Comparison of ENCODE assay signal across 7 mouse cellular contexts in genomic region chr7:141902269-141902729, GRCm38 (mm10). TPM values are rescaled to one million over a fixed set of nuclear protein-coding genes. Genes with fewer than 3 reads are reported as not detected.
DNase-seq lines count a peak whose midpoint lies in the region; ATAC-seq lines count a peak whose summit lies in the region.

No protein-coding gene starts in this region.

- DNase-seq in adrenal gland, postnatal 14 days, result peak; percentile 100
- DNase-seq in embryonic facial prominence, embryonic 11.5 days (ENCODE audit: low spot score), result peak; percentile 100
- DNase-seq in kidney, adult 11 months, result peak; percentile 98
- peak; percentile 100 for DNase-seq in limb, embryonic 10.5 days (ENCODE audit: low spot score)
- DNase-seq in spleen, adult 12 weeks (ENCODE audit: low spot score), result peak; percentile 99

- peak overlapping the region; percentile 86 for H3K4me2 ChIP-seq in embryonic facial prominence, embryonic 11.5 days (ENCODE audit: low read depth, low read length)
- peak overlapping the region; percentile 61 for H3K4me2 ChIP-seq in midbrain, embryonic 13.5 days (replicated peaks)

- H3K4me3 ChIP-seq in embryonic facial prominence, embryonic 11.5 days (ENCODE audit: low read depth, low read length), result peak overlapping the region; percentile 87
- peak overlapping the region; percentile 88 for H3K4me3 ChIP-seq in limb, embryonic 10.5 days
- peak overlapping the region; percentile 67 for H3K4me3 ChIP-seq in midbrain, embryonic 13.5 days (replicated peaks)

- no peaks in the 10 kb centered on the region for H3K9me3 ChIP-seq in embryonic facial prominence, embryonic 11.5 days (replicated peaks; ENCODE audit: control insufficient read depth, low read length)
- H3K9me3 ChIP-seq in limb, embryonic 10.5 days (replicated peaks), result no peaks in the 10 kb centered on the region
- H3K9me3 ChIP-seq in midbrain, embryonic 13.5 days, result no peaks in the 10 kb centered on the region

- peak overlapping the region; percentile 85 for H3K9ac ChIP-seq in embryonic facial prominence, embryonic 11.5 days (replicated peaks; ENCODE audit: low read length)
- H3K9ac ChIP-seq in midbrain, embryonic 13.5 days (replicated peaks), result peak overlapping the region; percentile 89

- H3K36me3 ChIP-seq in embryonic facial prominence, embryonic 11.5 days (replicated peaks; ENCODE audit: control insufficient read depth, insufficient read depth, low read depth, low read length), result no peaks in the 10 kb centered on the region; the same call in 1 of the 2 replicates
- H3K36me3 ChIP-seq in limb, embryonic 10.5 days, result no peaks in the 10 kb centered on the region
- H3K36me3 ChIP-seq in midbrain, embryonic 13.5 days, result no peaks in the 10 kb centered on the region

- no peaks in the 10 kb centered on the region for H3K4me1 ChIP-seq in embryonic facial prominence, embryonic 11.5 days (ENCODE audit: control insufficient read depth, insufficient read depth, low read length)
- H3K4me1 ChIP-seq in limb, embryonic 10.5 days, result peaks cover 16% of the 10 kb centered on the region
- peaks cover 35% of the 10 kb centered on the region for H3K4me1 ChIP-seq in midbrain, embryonic 13.5 days (replicated peaks)

- no peaks in the 10 kb centered on the region for H3K27me3 ChIP-seq in embryonic facial prominence, embryonic 11.5 days (ENCODE audit: control insufficient read depth, insufficient read depth, low read length)
- peaks cover 14% of the 10 kb centered on the region for H3K27me3 ChIP-seq in limb, embryonic 10.5 days (ENCODE audit: low read depth, poor library complexity, severe bottlenecking)
- peaks cover 18% of the 10 kb centered on the region; the same call in 1 of the 2 replicates for H3K27me3 ChIP-seq in midbrain, embryonic 13.5 days

- WGBS in embryonic facial prominence, embryonic 11.5 days, result under 1% methylated on average over 44 of the region's 44 CpGs
- WGBS in limb, embryonic 10.5 days, result under 1% methylated on average over 44 of the region's 44 CpGs
- under 1% methylated on average over 44 of the region's 44 CpGs for WGBS in midbrain, embryonic 13.5 days

- peak overlapping the region; percentile 41; the same call in 1 of the 2 replicates for H3K27ac ChIP-seq in embryonic facial prominence, embryonic 11.5 days (replicated peaks; ENCODE audit: low read depth, low read length)
- H3K27ac ChIP-seq in limb, embryonic 10.5 days, result peak overlapping the region; percentile 90
- H3K27ac ChIP-seq in midbrain, embryonic 13.5 days, result peak overlapping the region; percentile 78

- ATAC-seq in embryonic facial prominence, embryonic 11.5 days (replicated peaks; ENCODE audit: insufficient number of reproducible peaks, low FRiP score, low TSS enrichment, low read depth), result peak; percentile 95
- ATAC-seq in granulocyte monocyte progenitor cell, adult 5-6 weeks (replicated peaks; ENCODE audit: poor library complexity, severe bottlenecking), result peak; percentile 89
- peak; percentile 97 for ATAC-seq in midbrain, embryonic 13.5 days

RNA-seq across cellular contexts. Expression of gene Tollip, which starts 16.0 kb away (rescaled TPM):
- total RNA-seq in adrenal gland, postnatal 14 days (2021), result 47.8 and 52.5 TPM in 2 replicates
- 39.3 and 45.1 TPM in 2 replicates for polyA plus RNA-seq in embryonic facial prominence, embryonic 11.5 days (2014; fragmentation: Nextera tagmentation; extraction: Ambion mirVana)
- total RNA-seq in granulocyte monocyte progenitor cell, adult 5-6 weeks (2014; fragmentation: Nextera tagmentation), result 25.2 and 34.4 TPM in 2 replicates
- total RNA-seq in granulocyte monocyte progenitor cell, adult 5-6 weeks (2017), result 21.1 and 28.3 TPM in 2 replicates
- polyA plus RNA-seq in limb, embryonic 10.5 days (2016; fragmentation: Nextera tagmentation; extraction: Ambion mirVana), result 41.1 and 45.7 TPM in 2 replicates
- polyA plus RNA-seq in midbrain, embryonic 13.5 days (2015; fragmentation: Nextera tagmentation; extraction: Ambion mirVana), result 69.0 and 71.2 TPM in 2 replicates

RNA-seq across cellular contexts. Expression of gene Brsk2, which starts 47.3 kb away (rescaled TPM):
- 3.0 and 4.0 TPM in 2 replicates for total RNA-seq in adrenal gland, postnatal 14 days (2021)
- 2.4 and 2.8 TPM in 2 replicates for polyA plus RNA-seq in embryonic facial prominence, embryonic 11.5 days (2014; fragmentation: Nextera tagmentation; extraction: Ambion mirVana)
- not detected in 2 replicates for total RNA-seq in granulocyte monocyte progenitor cell, adult 5-6 weeks (2014; fragmentation: Nextera tagmentation)
- total RNA-seq in granulocyte monocyte progenitor cell, adult 5-6 weeks (2017), result not detected in 2 replicates
- 0.43 and 0.64 TPM in 2 replicates for polyA plus RNA-seq in limb, embryonic 10.5 days (2016; fragmentation: Nextera tagmentation; extraction: Ambion mirVana)
- 27.5 and 29.4 TPM in 2 replicates for polyA plus RNA-seq in midbrain, embryonic 13.5 days (2015; fragmentation: Nextera tagmentation; extraction: Ambion mirVana)

Comparison
In these comparisons a context has a peak if more than half of its experiments do, and no peak if none do; other contexts are left out.
1. Peak in every context shown above with its lines: DNase-seq, ATAC-seq, H3K4me3 ChIP-seq and H3K27ac ChIP-seq.